ENCODE assay signal across 9 mouse cellular contexts in the genomic region with DNA sequence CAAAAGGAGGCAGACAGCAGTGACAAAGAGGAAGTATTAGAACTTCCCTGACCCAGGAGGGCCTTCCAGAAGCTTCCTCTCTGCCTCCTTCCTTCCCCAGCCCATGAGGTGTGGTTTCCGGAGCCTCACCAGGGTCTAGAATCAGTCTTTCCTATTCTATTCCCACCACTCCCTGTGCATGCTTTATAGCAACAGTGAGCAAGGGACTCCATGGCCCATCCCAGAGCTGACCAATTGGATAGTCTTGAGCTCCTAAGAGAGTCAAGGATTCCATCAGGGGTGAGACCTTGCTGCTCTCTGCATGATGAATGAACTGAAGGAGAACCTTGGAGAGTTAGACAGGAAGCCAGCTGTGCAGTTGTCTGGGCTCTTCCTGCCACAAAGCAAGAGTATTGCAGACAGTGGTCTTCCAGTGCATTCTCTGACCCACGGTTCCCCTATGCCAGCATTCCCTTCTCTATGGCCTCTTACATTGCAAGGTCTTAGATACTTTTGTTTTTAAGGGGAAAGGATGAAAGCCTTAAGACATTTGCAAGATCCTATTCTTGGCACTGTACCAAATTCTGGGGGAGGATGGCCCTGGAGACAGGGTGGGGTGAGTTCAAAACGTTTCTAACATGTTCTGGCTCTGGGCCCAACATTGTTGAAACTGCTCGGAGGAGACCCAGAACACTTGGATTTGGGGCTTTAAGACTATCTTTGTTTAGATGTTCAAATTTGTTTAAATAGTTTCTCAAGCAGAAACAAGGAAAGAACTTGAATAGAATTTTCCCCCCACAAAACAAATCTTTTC. TPM values are rescaled to one million over a fixed set of nuclear protein-coding genes. Genes with fewer than 3 reads are reported as not detected.
DNase-seq lines count a peak whose midpoint lies in the region; ATAC-seq and TF ChIP-seq lines count a peak whose summit lies in the region.
"Had no signal": no experiment of that assay in that cellular context is flagged by ENCODE, and none has a peak within 500 bp of the region (broad histone marks: within the 10 kb centered on the region; RNA-seq: fewer than 3 reads in every experiment).

No protein-coding gene starts in this region.

- no peak for TF ChIP-seq CTCF in kidney, adult 2 months (conservative IDR thresholded peaks at IDR 0.05; ENCODE audit: insufficient read depth, insufficient read length, low read depth, low read length)

- DNase-seq in kidney, adult 2 months: peak; percentile 70
- DNase-seq in kidney, adult 18-20 months: no peak
- DNase-seq in heart, adult 18-20 months: peak; percentile 80 to 84
- peak; percentile 55 for DNase-seq in kidney, postnatal 14 days
- peak; percentile 16 for DNase-seq in ovary, postnatal 36 days (ENCODE audit: low spot score)
- no peak for DNase-seq in thymus, postnatal 10 days (ENCODE audit: low spot score in 2 of 2)
- DNase-seq in B cell, adult 2 months: no peak

- H3K27ac ChIP-seq in kidney, adult 2 months (ENCODE audit: insufficient read depth, low read depth, low read length): peak overlapping the region; percentile 5; the same call in 1 of the 2 replicates

- no peaks in the 10 kb centered on the region for H3K36me3 ChIP-seq in kidney, adult 2 months (ENCODE audit: control insufficient read depth, insufficient read depth, low read length)

- ATAC-seq in inflammation-experienced regulatory T-cells, adult 6 months: no peak

- no peak overlapping the region for H3K4me3 ChIP-seq in kidney, adult 2 months (ENCODE audit: insufficient read depth, low read depth, low read length)
- H3K4me3 ChIP-seq: megakaryocyte, embryonic 14.5 days had no signal

- no peaks in the 10 kb centered on the region for H3K27me3 ChIP-seq in kidney, adult 2 months (replicated peaks; ENCODE audit: control insufficient read depth, insufficient read depth, low read length)
- H3K27me3 ChIP-seq: megakaryocyte, embryonic 14.5 days had no signal

- 37% methylated on average over 4 of the region's 4 CpGs for WGBS in kidney, adult 2 months

- no peaks in the 10 kb centered on the region for H3K4me1 ChIP-seq in kidney, adult 2 months (ENCODE audit: control insufficient read depth, insufficient read depth, low read length)

- TF ChIP-seq POLR2A in kidney, adult 2 months (IDR thresholded peaks at IDR 0.05; ENCODE audit: low read depth, low read length): no peak

RNA-seq across cellular contexts. Expression of a gene that starts 17.4 kb away (rescaled TPM):
- polyA plus RNA-seq in kidney, adult 2 months (2012; rRNA removed): 17.6 and 21.4 TPM in 2 replicates
- total RNA-seq in heart, adult 18-20 months (2021): 10 to 100 TPM; 17.1 to 18.9 TPM
- 1 to 10 TPM in 1 of 3 experiments, under 1 TPM in 2; 0.35 to 1.1 (median 0.70) TPM for polyA plus RNA-seq in inflammation-experienced regulatory T-cells, adult 6 months (2017; shearing (Covaris generic))

Comparison
In these comparisons a context has a peak if more than half of its experiments do, and no peak if none do; other contexts are left out.
1. DNase-seq: peak in kidney, adult 2 months (single experiment), heart, adult 18-20 months (2 of 2), kidney, postnatal 14 days (single experiment) and ovary, postnatal 36 days (single experiment); none in kidney, adult 18-20 months (single experiment), thymus, postnatal 10 days (0 of 2) and B cell, adult 2 months (0 of 2).